Mouse (Mus musculus): ENCODE measurements around the gene Myo19. TPM values are rescaled to one million over a fixed set of nuclear protein-coding genes. Genes with fewer than 3 reads are reported as not detected.

The Myo19 gene
- polyA plus RNA-seq, 1 experiment from 2014 or later, result 9.5 TPM

- no peak for ATAC-seq (ENCODE audit: low FRiP score, low read depth)
Observed at GRCm38 (mm10) chr11:84957171-84957570, 77.2 kb downstream of the Myo19 start.

GRCm38 (mm10) chr11:84957591-84958270 is 77.8 kb downstream of the Myo19 start, which contains the start of gene Car4:
Gene Car4, plus strand, starts transcription at chr11:84957786.
- H3K27me3 ChIP-seq, result peaks cover 54% of the 10 kb centered on the region
- H3K36me3 ChIP-seq, result no peaks in the 10 kb centered on the region
- H3K9me3 ChIP-seq, result no peaks in the 10 kb centered on the region
- H3K4me3 ChIP-seq, result peak within 1 kb of the TSS; percentile 33
- no peak for ATAC-seq (ENCODE audit: low FRiP score, low read depth)
- H3K4me1 ChIP-seq, result peaks cover 20% of the 10 kb centered on the region
- under 1% methylated on average over 49 of the region's 49 CpGs for WGBS
- 0 out of 2 replicates have a peak within 1 kb of the TSS, but pooled peaks have one; percentile 19 for H3K9ac ChIP-seq
- peak within 1 kb of the TSS; percentile 59 for H3K4me2 ChIP-seq (replicated peaks)
- no peak within 1 kb of the TSS for H3K27ac ChIP-seq

More at GRCm38 (mm10) chr11:84957171-84957570, 77.2 kb downstream of the Myo19 start:
- Histone ChIP-seq H3K27me3 (peaks cover 54% of the 10 kb centered on the region), H3K36me3 (no peaks in the 10 kb centered on the region), H3K4me1 (peaks cover 20% of the 10 kb centered on the region), H3K9me3 (no peaks in the 10 kb centered on the region), H3K27ac (no peak overlapping the region), H3K4me2 (replicated peaks) (peak overlapping the region; percentile 59), H3K9ac (no peak overlapping the region), H3K4me3 (peak overlapping the region; percentile 33)
- WGBS, result 6% methylated on average over 15 of the region's 15 CpGs

GRCm38 (mm10) chr11:84958271-84958630 is 78.3 kb downstream of the Myo19 start:
- no peak for ATAC-seq (ENCODE audit: low FRiP score, low read depth)
- Histone ChIP-seq H3K4me1 (peaks cover 20% of the 10 kb centered on the region), H3K36me3 (no peaks in the 10 kb centered on the region), H3K4me2 (replicated peaks) (peak overlapping the region; percentile 59), H3K9me3 (no peaks in the 10 kb centered on the region), H3K27me3 (peaks cover 54% of the 10 kb centered on the region), H3K4me3 (peak overlapping the region; percentile 33), H3K9ac (no peak overlapping the region), H3K27ac (no peak overlapping the region)
- WGBS, result 3% methylated on average over 11 of the region's 11 CpGs

- Histone ChIP-seq H3K27ac (no peak overlapping the region), H3K9me3 (no peaks in the 10 kb centered on the region), H3K27me3 (peaks cover 54% of the 10 kb centered on the region), H3K4me3 (no peak overlapping the region), H3K36me3 (no peaks in the 10 kb centered on the region), H3K9ac (no peak overlapping the region), H3K4me2 (replicated peaks) (no peak overlapping the region), H3K4me1 (peaks cover 20% of the 10 kb centered on the region)
- 34% methylated on average over 5 of the region's 5 CpGs for WGBS
- ATAC-seq (ENCODE audit: low FRiP score, low read depth), result no peak
Observed at GRCm38 (mm10) chr11:84959181-84959580, 79.2 kb downstream of the Myo19 start.

GRCm38 (mm10) chr11:84959701-84960181 is 79.8 kb downstream of the Myo19 start:
- Histone ChIP-seq H3K4me1 (peaks cover 20% of the 10 kb centered on the region), H3K27me3 (peaks cover 54% of the 10 kb centered on the region), H3K4me2 (replicated peaks) (no peak overlapping the region), H3K9me3 (no peaks in the 10 kb centered on the region), H3K4me3 (no peak overlapping the region), H3K36me3 (no peaks in the 10 kb centered on the region), H3K27ac (no peak overlapping the region), H3K9ac (no peak overlapping the region)
- ATAC-seq (ENCODE audit: low FRiP score, low read depth), result no peak
- 5% methylated on average over 9 of the region's 9 CpGs for WGBS

- Histone ChIP-seq H3K9me3 (no peaks in the 10 kb centered on the region), H3K36me3 (no peaks in the 10 kb centered on the region), H3K27me3 (peaks cover 49% of the 10 kb centered on the region), H3K4me2 (replicated peaks) (no peak overlapping the region), H3K4me1 (peaks cover 20% of the 10 kb centered on the region), H3K9ac (no peak overlapping the region), H3K4me3 (no peak overlapping the region), H3K27ac (no peak overlapping the region)
- WGBS, result 34% methylated on average over 3 of the region's 3 CpGs
- no peak for ATAC-seq (ENCODE audit: low FRiP score, low read depth)
Observed at GRCm38 (mm10) chr11:84960291-84960690, 80.3 kb downstream of the Myo19 start.

- Histone ChIP-seq H3K4me3 (no peak overlapping the region), H3K4me1 (peaks cover 20% of the 10 kb centered on the region), H3K9me3 (no peaks in the 10 kb centered on the region), H3K27ac (no peak overlapping the region), H3K27me3 (peaks cover 46% of the 10 kb centered on the region), H3K36me3 (no peaks in the 10 kb centered on the region), H3K9ac (no peak overlapping the region), H3K4me2 (replicated peaks) (no peak overlapping the region)
- no peak for ATAC-seq (ENCODE audit: low FRiP score, low read depth)
- 81% methylated on average over 6 of the region's 6 CpGs for WGBS
Observed at GRCm38 (mm10) chr11:84960780-84961179, 80.8 kb downstream of the Myo19 start.

Small RNA genes within 50 kb of the gene (microRNA-seq; reads per million reads assigned to microRNA genes)
- not detected for gene Gm23564

Other genes with a start within 250 kb of the Myo19 start
- 8.4 and 8.5 TPM in 2 replicates for gene Mrm1, start 60.6 kb upstream of the Myo19 start, polyA plus RNA-seq (2015; fragmentation: Nextera tagmentation; extraction: Ambion mirVana)
- 13.1 and 13.2 TPM in 2 replicates for gene Dhrs11, start 51.2 kb upstream of the Myo19 start, polyA plus RNA-seq (2015; fragmentation: Nextera tagmentation; extraction: Ambion mirVana)
- 71.0 and 75.5 TPM in 2 replicates for gene Ggnbp2, start 9.3 kb upstream of the Myo19 start, polyA plus RNA-seq (2015; fragmentation: Nextera tagmentation; extraction: Ambion mirVana)
- gene Pigw, start 137 bp downstream of the Myo19 start, polyA plus RNA-seq (2015; fragmentation: Nextera tagmentation; extraction: Ambion mirVana), result 2.4 and 2.6 TPM in 2 replicates
- gene Znhit3, start 36.2 kb downstream of the Myo19 start, polyA plus RNA-seq (2015; fragmentation: Nextera tagmentation; extraction: Ambion mirVana), result 61.8 and 68.3 TPM in 2 replicates
- gene Car4, start 77.6 kb downstream of the Myo19 start, polyA plus RNA-seq (2015; fragmentation: Nextera tagmentation; extraction: Ambion mirVana), result 0.23 and 0.26 TPM in 2 replicates

Data from limb, embryonic 13.5 days (tissue).